Mouse (Mus musculus) cerebellum, adult (tissue): ENCODE data around the gene Taok3.

Source experiments
- ATAC-seq: cut with Nextera tagmentation; 2 replicates; pipeline ENCODE4 v1.9.2; 2017; ENCODE audit warnings: mild to moderate bottlenecking, moderate library complexity, mixed read lengths; ENCODE audit not compliant: insufficient number of reproducible peaks, low FRiP score, low TSS enrichment

Taok3 gene

DNA sequence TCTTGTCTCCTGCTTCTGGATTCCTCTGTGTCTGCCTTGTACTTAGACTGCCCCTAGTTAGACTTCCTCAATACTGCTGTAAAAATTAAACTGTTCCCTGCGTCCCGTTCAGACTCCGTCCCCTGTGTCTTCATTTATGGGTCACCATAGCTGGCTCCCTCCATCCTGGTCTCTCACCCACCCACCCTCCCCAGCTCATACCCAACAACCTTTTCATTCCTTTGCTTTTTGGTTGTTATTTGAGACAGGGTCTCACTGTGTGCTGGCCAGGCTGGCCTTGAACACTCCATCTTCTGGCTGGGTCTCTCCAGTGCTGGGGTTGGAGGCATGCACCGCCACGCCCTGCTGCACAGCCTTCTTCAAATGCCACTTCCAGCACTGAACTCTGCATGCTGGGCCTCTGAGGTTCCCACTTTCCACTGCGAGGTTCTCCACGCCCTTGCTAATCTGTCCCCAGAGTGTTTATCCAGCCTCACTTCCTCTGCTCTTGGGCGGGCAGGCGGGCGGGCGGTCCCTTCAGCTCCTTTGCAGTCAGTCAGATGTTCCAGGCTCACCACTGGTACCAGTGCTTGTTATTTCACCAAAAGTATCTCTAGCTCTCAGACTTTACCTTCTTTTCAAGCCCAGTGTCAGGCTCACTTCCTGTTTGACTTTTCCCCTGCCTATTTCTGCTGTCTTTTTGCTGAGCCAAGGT lies 18.5 kb downstream of the Taok3 start:
- ATAC-seq = no peak

DNA sequence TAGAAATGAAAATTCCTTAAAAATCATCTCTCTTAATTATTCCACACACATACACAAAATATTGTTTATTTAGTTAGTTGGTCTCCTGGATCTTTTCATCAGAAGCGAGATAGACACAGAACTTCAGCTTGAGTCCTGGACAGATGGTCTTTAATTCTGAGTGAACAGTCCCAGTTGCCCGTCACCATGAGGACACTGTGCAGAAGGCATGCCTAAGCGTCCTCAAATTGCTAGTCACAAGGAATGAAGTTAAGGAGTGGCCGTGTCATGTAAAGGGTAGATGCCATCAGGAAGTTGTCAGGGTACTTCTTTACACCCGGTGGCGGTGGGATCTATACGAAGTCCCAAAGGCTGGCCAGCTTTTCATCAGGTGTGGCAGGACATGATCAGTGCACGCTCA lies 19.9 kb downstream of the Taok3 start:
- no peak for ATAC-seq

DNA sequence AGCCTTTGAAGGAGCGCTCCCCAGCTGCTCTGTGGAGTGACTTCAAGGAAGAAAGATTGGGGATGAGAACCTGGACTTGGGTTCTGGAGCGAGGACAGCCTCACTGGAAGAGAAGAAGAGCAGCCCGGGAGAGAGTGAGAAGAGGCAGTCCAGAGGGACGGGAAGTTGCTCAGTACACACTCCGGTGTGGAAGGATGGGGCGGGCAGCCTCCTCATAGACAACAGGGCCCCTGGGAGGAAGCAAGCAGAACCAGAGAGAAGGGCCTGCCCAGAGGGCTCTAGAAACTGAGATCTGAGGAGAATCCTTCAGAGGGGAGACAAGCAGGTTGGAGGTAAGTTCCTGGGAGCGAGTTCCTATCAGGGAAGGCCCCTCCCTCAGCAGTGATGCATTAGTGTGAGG lies 20.4 kb downstream of the Taok3 start:
- no peak for ATAC-seq

DNA sequence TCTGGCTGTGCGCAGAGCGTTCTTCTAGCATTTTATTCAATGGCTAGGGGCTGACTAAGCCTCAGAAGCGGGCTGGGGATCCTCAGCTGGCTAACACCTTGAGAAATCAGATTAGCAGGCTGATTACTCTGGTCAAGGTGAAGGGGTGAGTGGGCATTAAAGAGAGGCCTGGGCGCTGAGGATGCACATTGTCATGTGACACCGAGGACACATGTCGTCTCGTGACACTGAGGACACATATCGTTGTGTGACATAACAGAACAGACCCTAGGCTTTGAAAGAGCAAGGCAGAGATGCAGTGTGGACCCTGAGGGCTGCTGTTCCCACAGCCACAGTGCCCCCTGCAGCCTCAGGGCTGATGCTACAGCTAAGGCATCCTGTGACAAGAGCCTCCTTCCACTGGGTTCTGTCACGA lies 23.8 kb downstream of the Taok3 start:
- ATAC-seq = no peak

DNA sequence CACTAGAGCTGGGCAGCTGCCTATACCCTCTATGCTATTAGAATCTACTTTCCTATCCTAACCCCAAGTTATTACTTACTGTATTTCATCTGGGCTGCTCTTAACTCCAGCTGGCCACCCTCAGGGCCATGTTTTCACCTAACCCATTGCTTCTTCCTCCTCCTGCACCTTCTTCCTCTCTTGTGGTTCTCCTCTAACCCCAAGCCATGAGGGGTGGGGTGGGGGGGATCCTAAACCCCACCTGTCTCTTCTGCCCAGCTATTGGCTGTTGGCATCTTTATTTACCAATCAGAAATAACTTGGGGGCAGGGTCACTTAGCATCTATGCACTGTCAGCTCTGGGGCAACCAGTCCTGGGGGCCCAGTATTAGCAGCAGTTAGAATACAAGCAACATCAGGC lies 26.2 kb downstream of the Taok3 start:
- no peak for ATAC-seq

DNA sequence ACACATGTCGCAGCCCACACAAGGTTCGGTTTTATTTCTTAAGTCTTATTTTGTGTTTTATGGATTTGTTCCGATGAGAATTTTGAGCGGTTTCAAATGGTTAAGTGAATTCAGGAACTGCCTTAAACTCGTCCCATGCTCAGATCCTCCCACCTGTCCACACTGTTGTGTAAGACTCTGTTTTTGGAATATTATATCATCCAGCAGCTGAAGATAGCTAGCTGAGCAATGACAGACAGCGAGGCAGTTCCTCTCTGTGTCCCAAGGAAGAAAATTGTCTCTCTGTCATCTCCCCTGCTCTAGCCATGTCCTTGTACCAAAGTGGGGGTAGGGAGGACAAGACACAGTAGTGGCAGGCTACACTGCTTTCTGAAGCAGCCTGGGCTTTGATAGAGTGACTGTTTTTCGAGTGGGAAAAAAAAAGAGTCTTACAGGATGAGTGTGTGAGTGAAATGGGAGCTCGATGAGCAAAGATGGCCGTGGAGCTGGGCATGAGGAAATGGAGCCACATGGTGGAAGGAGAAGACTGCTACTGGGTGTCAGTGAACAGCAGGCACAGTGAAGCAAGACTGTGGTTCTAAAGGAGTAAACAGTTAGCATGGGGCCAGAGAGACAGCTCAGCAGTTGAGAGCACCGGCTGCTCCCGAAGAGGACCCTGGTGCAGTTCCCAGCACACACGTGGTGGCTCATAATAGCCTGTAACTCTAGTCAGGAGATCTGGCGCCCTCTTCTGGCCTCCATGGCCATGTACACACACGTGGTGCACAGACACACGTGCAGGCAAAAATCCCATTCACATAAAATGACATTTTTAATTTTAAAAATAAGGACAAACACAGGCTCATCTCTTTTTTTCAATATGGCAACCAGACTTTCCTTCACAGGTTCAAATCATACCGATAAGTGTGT lies 27.5 kb downstream of the Taok3 start:
- ATAC-seq = no peak

DNA sequence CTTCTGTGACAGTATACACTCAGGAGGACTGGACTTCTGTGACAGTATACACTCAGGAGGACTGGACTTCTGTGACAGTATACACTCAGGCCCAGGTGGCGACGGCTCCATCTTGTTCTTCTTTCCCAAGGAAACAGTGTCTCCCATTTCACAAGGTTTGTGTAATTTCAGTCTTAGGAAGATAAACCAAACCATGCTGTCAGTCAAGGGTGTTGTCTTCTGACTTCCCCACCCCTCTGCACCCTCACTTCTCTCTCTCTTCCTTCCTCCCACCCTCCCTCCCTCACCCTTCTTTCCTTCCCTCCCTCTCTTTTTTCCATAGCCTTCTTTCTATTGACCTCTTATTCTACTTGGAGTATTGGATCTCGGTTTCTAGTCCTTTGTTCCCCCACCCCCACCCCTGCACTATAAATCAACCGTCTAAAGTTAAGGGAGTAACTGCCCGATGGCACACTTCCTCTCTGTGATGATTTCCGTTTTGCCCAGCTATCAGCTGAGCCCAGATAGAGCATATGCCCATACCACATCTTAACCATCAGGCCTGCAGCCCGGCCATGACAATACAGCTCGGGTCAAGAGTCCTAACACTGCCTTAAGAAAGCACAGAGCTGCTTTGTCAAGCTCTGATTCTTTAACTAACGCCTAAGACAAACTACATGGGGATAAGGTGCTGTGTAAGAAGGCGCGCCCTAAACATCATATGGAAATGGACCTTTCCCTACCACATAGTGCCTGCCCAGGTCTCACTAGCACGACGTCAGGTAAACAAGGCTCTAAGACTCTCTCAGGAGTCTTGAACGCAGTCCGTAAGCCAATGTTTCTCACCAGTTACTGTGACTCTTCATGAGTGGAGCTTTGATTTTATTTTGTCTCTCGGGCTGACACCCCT lies 29.4 kb downstream of the Taok3 start:
- ATAC-seq = no peak

DNA sequence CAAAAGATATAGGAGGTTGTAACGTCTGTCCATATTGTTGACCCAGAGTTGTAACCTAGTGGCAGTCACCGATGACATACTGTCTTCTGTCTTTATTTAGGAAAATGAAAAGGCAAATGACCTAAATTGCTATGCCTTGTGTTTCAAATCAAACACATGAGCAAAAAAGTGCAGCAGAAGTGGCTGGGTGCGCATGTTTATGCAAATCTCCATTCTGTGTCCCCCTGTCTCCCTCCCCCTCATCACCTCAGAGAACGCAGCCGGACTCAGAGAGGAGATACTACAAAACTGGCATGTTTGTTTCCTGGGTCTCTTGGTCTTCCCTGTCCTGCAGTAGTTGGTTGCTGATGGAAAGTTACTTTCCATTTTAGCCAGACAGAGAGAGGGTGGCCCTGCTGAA lies 30.1 kb downstream of the Taok3 start:
- ATAC-seq = no peak

DNA sequence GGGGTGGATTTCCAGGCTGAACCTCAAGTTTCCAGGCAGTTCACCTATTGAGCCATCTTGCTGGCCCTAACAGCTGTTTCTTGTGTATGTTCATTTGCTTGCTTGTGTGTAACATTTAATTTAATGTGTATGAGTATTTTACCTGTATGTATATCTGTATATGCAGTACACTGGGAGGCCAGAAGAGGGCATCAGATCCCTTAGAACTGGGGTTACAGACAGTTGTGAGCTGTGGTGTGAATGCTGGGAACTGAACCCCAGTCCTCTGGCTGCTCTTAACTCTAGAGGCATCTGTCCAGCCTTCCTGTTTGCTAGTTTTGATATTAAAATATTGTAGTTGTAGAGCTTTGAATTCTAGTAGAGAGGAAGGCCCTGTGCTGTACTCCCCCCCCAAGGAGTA lies 33.0 kb downstream of the Taok3 start:
- ATAC-seq = no peak

DNA sequence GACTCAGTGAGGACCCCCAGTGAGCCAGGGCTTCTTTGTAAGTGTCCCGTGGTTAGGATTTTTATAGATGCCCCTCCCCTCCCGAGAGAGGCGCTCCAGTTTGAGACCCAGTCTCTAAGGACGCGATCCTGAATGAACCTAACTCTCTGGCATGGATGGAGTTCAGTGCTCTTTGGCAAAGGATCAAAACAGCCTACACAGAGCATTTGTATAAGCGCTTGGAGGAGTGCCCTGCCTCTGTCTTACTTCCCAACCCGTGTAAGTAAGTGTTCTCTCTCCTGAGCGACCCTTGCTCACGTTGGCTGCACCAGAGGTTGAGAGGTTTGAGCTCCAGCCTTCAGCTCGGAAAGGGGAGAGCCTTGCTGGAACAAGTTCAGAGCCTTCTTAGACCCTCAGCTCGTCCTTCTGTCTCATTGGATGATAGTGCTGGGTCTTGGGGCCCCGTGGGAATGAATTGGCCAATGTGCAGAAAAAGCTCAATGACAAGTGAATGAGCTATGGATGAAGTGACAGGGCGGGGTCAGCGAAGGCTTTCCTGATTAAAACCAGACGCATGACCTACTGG lies 33.7 kb downstream of the Taok3 start:
- ATAC-seq = no peak

DNA sequence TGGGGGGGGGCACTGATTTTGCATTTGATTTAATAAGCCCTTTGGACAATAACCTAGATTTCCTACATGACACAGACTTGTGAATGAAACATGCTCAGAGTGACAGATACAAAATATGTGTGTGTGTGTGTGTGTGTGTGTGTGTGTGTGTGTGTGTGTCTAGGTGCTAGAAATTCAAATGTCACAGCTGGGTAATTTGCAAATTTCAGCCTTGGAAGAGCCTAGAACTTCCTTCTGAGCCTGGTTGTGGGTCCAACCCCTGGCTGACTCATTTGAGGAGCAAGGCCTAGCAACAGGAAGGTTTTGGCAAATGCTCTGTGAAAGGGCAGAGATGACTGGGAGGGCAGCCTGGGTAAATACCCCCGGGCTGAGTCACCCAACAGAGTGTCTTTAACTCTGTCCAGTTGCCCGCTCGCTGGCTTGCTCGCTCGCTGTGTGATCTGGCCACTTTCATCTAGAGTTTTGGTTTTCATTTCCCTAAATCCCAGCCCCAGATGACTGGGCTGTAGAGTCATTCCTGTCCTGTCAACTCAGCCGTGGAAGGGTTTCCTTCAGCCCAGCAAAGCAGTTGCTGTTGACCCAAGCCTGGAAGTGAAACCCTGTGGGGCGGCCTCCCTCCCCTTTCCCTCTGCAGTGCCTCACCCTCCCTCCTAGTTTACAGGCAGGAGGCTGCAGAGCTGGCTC lies 38.5 kb downstream of the Taok3 start:
- ATAC-seq = no peak

DNA sequence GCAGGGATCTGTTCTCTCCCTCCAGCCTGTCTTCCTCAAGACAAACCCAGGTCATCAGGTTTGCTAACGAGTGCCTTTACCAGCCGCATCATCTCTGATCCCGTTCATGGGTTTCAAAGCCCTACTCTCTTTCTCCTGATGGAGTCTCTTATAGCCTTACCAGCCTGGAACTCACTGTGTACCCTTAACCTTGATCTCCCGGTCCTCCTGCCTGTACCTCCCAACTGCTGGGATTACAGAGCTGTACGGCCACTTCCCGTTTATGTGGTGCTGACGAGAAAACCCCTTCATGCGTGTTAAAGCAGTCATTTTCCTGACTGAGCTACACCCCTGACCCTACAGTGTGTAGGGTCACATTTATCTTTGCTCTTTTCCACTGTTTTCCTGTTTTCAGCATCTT lies 39.4 kb downstream of the Taok3 start:
- ATAC-seq = no peak

DNA sequence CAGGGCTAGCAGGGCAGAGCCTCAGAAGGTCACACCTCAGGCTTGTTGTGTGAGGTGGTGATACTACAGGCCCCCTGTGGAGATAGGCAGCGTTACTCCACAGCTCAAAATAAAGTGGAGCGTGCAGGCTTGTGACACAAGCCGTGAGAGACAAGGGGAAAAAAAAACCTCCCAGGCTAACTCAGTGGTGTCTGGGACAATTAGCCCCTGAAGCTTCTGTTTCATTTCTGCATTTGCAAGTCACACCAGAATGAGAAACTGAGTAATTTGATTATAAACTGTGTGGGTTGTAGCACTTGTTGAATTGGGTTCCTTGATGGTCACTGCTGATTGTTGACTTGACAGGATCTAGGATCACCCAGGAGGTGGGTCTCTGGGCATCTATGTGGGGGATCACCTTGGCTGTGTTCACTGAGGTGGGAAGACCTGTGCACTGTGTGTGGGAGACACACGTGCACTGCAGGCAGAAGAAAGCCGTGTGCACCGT lies 39.9 kb downstream of the Taok3 start:
- no peak for ATAC-seq

DNA sequence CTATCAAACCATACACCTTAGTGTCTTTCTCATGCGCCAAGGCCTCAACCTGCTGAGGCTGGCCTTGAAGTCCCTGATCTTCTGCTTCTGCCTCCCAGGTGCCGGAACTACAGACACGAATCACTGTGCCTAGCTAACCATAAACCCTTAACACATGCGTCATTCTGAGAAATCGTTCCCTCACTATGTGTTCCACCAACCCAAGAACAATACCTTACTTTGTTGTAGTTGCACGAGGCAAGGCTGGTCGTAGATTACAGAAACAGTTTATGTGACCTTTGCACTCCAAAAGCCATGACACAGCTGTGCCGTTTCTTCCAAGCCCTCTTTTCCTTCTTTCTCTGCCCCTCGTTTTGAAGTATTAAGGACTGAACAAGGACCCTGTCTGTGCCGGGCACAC lies 40.6 kb downstream of the Taok3 start:
- ATAC-seq = no peak

DNA sequence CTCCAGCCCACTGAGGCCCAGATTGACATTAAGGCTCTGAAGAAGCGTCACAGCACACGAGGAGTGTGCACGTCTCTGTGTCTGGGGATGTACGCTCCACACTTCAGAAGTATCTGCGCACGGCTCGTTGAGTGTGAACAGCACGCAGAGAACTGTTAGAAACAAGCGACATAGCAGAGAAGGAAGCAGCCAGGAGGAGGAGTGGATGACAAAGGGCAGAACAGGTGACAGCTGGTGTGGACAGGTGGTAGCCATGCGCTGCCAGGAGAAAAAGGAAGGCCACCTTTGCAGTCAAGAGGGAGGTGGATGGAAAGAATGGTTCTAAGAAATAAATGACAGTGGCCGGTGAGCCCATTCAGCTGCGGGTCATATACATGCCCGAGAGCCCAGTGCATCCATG lies 43.9 kb downstream of the Taok3 start:
- peak; percentile 82 for ATAC-seq

DNA sequence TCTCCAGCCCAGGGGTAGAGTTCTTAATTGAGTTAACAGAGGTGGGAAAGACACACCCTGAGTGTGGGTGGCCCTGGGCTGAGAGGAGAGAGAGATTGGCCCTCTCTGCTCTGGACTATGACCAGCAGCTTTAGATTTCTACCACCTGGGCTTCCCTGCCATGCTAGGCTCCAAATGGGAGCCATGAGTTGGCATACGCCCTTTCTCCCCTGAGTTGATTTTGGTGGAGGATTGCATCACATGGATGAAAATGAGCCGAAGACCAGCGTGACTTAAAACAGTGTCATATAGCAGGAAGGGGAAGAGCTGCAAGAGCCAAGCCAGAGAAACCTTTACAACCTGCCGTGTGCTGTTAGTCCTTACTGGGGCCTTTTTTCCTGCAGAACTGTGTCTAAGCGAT lies 44.6 kb downstream of the Taok3 start:
- ATAC-seq = no peak

DNA sequence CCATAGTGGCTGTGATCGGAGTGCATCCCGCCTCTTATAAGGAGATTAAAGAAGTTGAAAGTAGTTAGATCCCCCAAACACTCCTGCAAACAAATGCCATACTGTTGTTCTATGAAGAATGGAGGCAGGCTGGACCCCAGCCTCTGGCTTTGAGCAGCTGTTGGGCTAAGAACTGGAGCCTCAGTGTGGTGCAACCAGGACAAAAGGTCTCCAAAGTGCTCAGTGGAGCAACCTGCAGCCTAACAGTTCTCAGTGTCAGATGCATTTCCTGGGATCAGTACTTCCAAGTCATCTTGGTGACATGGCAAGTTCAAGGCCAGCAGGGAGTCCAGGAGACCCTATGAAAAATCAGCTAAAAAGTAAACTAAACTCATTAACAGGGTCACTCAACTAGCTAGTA lies 45.0 kb downstream of the Taok3 start:
- no peak for ATAC-seq

DNA sequence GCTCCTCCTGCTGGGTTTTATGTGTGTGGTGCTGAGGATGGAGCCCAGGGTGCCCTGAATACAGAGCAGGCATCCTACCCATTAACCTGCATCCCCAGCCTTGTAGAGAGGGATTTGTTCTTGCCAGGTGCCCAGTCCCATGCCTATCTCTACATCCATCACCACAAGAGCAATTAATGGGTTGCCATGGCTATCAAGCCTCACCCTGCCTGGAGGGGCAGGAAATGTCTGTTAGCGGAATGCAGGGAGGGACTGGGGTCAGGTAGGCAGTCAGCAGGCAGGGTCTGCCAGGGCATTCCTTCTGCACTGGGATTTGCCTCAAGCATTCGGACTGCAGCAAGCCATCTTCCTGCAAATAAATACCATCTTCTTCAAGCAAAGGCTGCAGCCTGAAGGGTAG lies 46.0 kb downstream of the Taok3 start:
- no peak for ATAC-seq

DNA sequence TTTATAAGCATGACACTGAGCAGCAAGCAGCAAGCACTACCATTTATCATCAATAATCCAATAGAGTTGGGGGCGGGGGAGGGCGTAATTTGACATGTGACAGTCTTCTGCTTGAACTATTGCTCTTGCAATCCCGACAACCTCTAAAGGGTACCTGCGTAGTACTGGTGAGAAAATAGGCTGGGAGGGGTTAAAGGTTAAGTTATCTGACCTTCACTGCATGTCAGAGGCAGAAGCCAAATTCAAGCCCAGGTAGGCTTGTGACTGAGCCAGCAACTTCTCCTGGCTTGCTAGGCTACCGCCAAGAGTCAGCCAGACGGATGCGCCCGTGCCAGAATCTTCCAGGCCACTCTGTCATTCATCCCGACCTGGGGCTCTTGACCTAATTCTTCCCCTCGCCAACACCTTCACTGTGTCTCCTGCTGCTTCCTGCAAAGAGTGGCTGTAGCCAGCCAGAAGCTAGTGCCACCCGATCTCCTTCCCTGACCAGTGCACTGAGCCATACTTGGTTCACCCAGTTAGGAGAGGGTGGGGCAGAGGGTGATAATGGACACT lies 47.0 kb downstream of the Taok3 start:
- peak; percentile 94 for ATAC-seq
